Mouse (Mus musculus): ENCODE measurements around the gene Chchd10. TPM values are rescaled to one million over a fixed set of nuclear protein-coding genes. Genes with fewer than 3 reads are reported as not detected.

Chchd10 gene
- polyA plus RNA-seq, 1 experiment from 2014 or later = 5.7 TPM

GRCm38 (mm10) chr10:75978835-75979157 lies 45.9 kb downstream of the Chchd10 start:
- Histone ChIP-seq H3K36me3 (no peaks in the 10 kb centered on the region), H3K27ac (replicated peaks) (no peak overlapping the region), H3K4me2 (replicated peaks) (no peak overlapping the region), H3K4me1 (0 out of 2 replicates have a peak, but pooled peaks cover 4% of the 10 kb centered on the region), H3K9ac (replicated peaks) (no peak overlapping the region), H3K27me3 (no peaks in the 10 kb centered on the region), H3K4me3 (no peak overlapping the region), H3K9me3 (no peaks in the 10 kb centered on the region)
- 82% methylated on average over 5 of the region's 5 CpGs for WGBS
- no peak for ATAC-seq (ENCODE audit: low FRiP score, low read depth)

DNA sequence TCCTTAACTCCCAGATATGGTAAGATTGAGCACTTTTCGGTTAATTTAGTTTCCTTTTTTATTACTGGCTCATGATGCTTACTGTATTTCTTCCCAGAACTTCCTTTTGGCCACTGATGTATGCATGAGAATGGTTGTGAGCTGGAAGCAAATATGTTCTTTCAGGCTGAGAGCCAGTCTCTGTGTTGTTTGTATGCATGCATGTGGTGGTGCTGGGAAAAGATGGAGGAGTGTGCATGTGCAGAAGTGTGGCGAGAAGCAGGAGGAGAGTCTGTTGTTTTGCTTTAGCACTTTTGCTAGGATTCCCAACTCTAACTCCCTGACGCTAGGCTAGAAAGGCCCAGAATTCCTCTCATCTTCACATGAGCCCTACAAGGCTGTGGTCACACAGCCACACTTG lies 46.5 kb downstream of the Chchd10 start:
- no peaks in the 10 kb centered on the region for H3K36me3 ChIP-seq
- H3K27me3 ChIP-seq = no peaks in the 10 kb centered on the region
- no peak for ATAC-seq (ENCODE audit: low FRiP score, low read depth)
- H3K4me3 ChIP-seq = no peak overlapping the region
- H3K27ac ChIP-seq (replicated peaks) = no peak overlapping the region
- H3K4me1 ChIP-seq = 0 out of 2 replicates have a peak, but pooled peaks cover 4% of the 10 kb centered on the region
- H3K9me3 ChIP-seq = no peaks in the 10 kb centered on the region
- no peak overlapping the region for H3K9ac ChIP-seq (replicated peaks)
- 92% methylated on average over 3 of the region's 3 CpGs for WGBS
- H3K4me2 ChIP-seq (replicated peaks) = no peak overlapping the region

Other genes with a start within 250 kb of the Chchd10 start
- 46.3 and 49.2 TPM in 2 replicates for gene Cabin1, start 168.8 kb upstream of the Chchd10 start, polyA plus RNA-seq (2016; fragmentation: Nextera tagmentation; extraction: Ambion mirVana)
- 82.1 and 83.0 TPM in 2 replicates for gene Ddt, start 159.7 kb upstream of the Chchd10 start, polyA plus RNA-seq (2016; fragmentation: Nextera tagmentation; extraction: Ambion mirVana)
- not detected in 2 replicates for gene Gm20441, start 152.2 kb upstream of the Chchd10 start, polyA plus RNA-seq (2016; fragmentation: Nextera tagmentation; extraction: Ambion mirVana)
- gene Gstt3, start 151.7 kb upstream of the Chchd10 start, polyA plus RNA-seq (2016; fragmentation: Nextera tagmentation; extraction: Ambion mirVana) = 1.3 and 2.4 TPM in 2 replicates
- 5.3 and 7.0 TPM in 2 replicates for gene Gstt1, start 134.5 kb upstream of the Chchd10 start, polyA plus RNA-seq (2016; fragmentation: Nextera tagmentation; extraction: Ambion mirVana)
- gene Gstt4, start 110.6 kb upstream of the Chchd10 start, polyA plus RNA-seq (2016; fragmentation: Nextera tagmentation; extraction: Ambion mirVana) = not detected in 2 replicates
- 7.7 and 7.9 TPM in 2 replicates for gene Gstt2, start 95.7 kb upstream of the Chchd10 start, polyA plus RNA-seq (2016; fragmentation: Nextera tagmentation; extraction: Ambion mirVana)
- gene Mif, start 72.9 kb upstream of the Chchd10 start, polyA plus RNA-seq (2016; fragmentation: Nextera tagmentation; extraction: Ambion mirVana) = 1,213 and 1,289 TPM in 2 replicates
- 1.8 and 2.4 TPM in 2 replicates for gene Derl3, start 39.7 kb upstream of the Chchd10 start, polyA plus RNA-seq (2016; fragmentation: Nextera tagmentation; extraction: Ambion mirVana)
- 294 and 315 TPM in 2 replicates for gene Smarcb1, start 11.5 kb upstream of the Chchd10 start, polyA plus RNA-seq (2016; fragmentation: Nextera tagmentation; extraction: Ambion mirVana)
- 32.2 and 44.0 TPM in 2 replicates for gene Mmp11, start 3.4 kb downstream of the Chchd10 start, polyA plus RNA-seq (2016; fragmentation: Nextera tagmentation; extraction: Ambion mirVana)
- gene Gm867, start 7.5 kb downstream of the Chchd10 start, polyA plus RNA-seq (2016; fragmentation: Nextera tagmentation; extraction: Ambion mirVana) = 0.46 and 0.56 TPM in 2 replicates
- 0.71 TPM in 1 of 2 replicates, not detected in the other for gene Vpreb3, start 9.9 kb downstream of the Chchd10 start, polyA plus RNA-seq (2016; fragmentation: Nextera tagmentation; extraction: Ambion mirVana)
- not detected in 2 replicates for gene Gm5134, start 21.4 kb downstream of the Chchd10 start, polyA plus RNA-seq (2016; fragmentation: Nextera tagmentation; extraction: Ambion mirVana)
- gene Zfp280b, start 99.5 kb downstream of the Chchd10 start, polyA plus RNA-seq (2016; fragmentation: Nextera tagmentation; extraction: Ambion mirVana) = 25.2 and 28.7 TPM in 2 replicates
- gene Slc5a4b, start 177.8 kb downstream of the Chchd10 start, polyA plus RNA-seq (2016; fragmentation: Nextera tagmentation; extraction: Ambion mirVana) = not detected in 2 replicates
- not detected in 2 replicates for gene Slc5a4a, start 214.3 kb downstream of the Chchd10 start, polyA plus RNA-seq (2016; fragmentation: Nextera tagmentation; extraction: Ambion mirVana)

Data from midbrain, embryonic 12.5 days (tissue).